Mouse (Mus musculus): ENCODE measurements around the gene Rarg. TPM values are rescaled to one million over a fixed set of nuclear protein-coding genes. Genes with fewer than 3 reads are reported as not detected.

The Rarg gene
- polyA plus RNA-seq, 1 experiment = 21.2 TPM

- Histone ChIP-seq H3K36me3 (ENCODE audit: control insufficient read depth, insufficient read depth, low read length) (no peaks in the 10 kb centered on the region), H3K4me1 (ENCODE audit: control insufficient read depth, insufficient read depth, low read length) (peaks cover 18% of the 10 kb centered on the region), H3K27me3 (replicated peaks; ENCODE audit: control insufficient read depth, insufficient read depth, low read length) (no peaks in the 10 kb centered on the region), H3K4me3 (ENCODE audit: insufficient read depth, low read depth, low read length) (no peak overlapping the region), H3K27ac (ENCODE audit: insufficient read depth, low read depth, low read length) (no peak overlapping the region)
- no peak for DNase-seq
- WGBS = 53% methylated on average over 7 of the region's 7 CpGs
- TF ChIP-seq POLR2A (IDR thresholded peaks at IDR 0.05; ENCODE audit: low read depth, low read length) (no peak), CTCF (conservative IDR thresholded peaks at IDR 0.05; ENCODE audit: insufficient read depth, insufficient read length, low read depth, low read length) (no peak)
Observed at GRCm38 (mm10) chr15:102191699-102192098, 65.6 kb downstream of the Rarg start.

DNA sequence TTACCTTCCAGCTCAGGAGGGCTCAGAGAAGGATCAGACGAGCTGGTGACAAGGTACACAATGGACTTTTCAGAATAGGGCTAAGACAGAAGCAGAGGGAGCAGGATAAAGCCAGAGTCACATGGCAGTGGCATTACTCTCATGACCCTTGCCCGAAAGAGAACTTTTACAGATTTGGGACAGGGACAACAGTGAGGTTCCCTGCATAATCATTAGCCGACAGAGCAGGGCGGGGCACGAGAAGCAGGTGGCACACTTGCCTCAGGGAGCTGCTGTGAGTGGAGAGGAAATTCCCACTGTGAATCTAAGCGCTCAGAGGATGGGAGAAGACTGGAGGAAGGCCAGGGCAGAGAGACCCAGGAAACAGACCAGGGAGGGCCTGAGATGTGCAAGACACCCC, 68.4 kb downstream of the Rarg start:
- Histone ChIP-seq H3K27me3 (replicated peaks; ENCODE audit: control insufficient read depth, insufficient read depth, low read length) (no peaks in the 10 kb centered on the region), H3K4me3 (ENCODE audit: insufficient read depth, low read depth, low read length) (peak overlapping the region; percentile 34), H3K27ac (ENCODE audit: insufficient read depth, low read depth, low read length) (peak overlapping the region; percentile 43; the same call in 1 of the 2 replicates), H3K4me1 (ENCODE audit: control insufficient read depth, insufficient read depth, low read length) (peaks cover 8% of the 10 kb centered on the region), H3K36me3 (ENCODE audit: control insufficient read depth, insufficient read depth, low read length) (no peaks in the 10 kb centered on the region; the same call in 1 of the 2 replicates)
- no peak for TF ChIP-seq CTCF (conservative IDR thresholded peaks at IDR 0.05; ENCODE audit: insufficient read depth, insufficient read length, low read depth, low read length)
- no peak for TF ChIP-seq POLR2A (IDR thresholded peaks at IDR 0.05; ENCODE audit: low read depth, low read length)
- WGBS = 50% methylated on average over 6 of the region's 6 CpGs
- DNase-seq = peak; percentile 90

DNA sequence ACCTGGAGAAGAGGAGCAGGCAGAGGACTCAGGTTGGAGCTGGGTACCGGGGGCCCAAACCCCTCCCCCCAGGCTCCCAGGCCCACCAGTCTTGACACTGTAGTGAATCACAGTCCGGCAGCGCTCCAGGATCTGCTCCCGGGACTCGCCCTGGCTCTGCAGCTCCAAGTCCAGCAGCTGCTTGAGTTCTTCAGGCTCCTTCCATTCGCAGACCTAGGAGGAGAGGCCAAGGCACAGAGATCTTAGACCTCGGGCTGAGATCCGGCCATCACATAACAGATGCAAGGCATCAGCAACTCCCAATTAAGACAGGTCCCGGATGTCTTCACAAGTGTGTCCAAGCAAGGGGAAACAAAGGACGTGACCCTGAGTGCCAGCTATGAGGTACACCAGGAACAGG, 69.2 kb downstream of the Rarg start:
- TF ChIP-seq CTCF (conservative IDR thresholded peaks at IDR 0.05; ENCODE audit: insufficient read depth, insufficient read length, low read depth, low read length) (no peak), POLR2A (IDR thresholded peaks at IDR 0.05; ENCODE audit: low read depth, low read length) (no peak)
- H3K36me3 ChIP-seq (ENCODE audit: control insufficient read depth, insufficient read depth, low read length) = no peaks in the 10 kb centered on the region; the same call in 1 of the 2 replicates
- DNase-seq = no peak
- H3K4me1 ChIP-seq (ENCODE audit: control insufficient read depth, insufficient read depth, low read length) = peaks cover 7% of the 10 kb centered on the region
- H3K4me3 ChIP-seq (ENCODE audit: insufficient read depth, low read depth, low read length) = peak overlapping the region; percentile 34
- H3K27ac ChIP-seq (ENCODE audit: insufficient read depth, low read depth, low read length) = peak overlapping the region; percentile 43; the same call in 1 of the 2 replicates
- WGBS = 64% methylated on average over 10 of the region's 10 CpGs
- H3K27me3 ChIP-seq (replicated peaks; ENCODE audit: control insufficient read depth, insufficient read depth, low read length) = no peaks in the 10 kb centered on the region

DNA sequence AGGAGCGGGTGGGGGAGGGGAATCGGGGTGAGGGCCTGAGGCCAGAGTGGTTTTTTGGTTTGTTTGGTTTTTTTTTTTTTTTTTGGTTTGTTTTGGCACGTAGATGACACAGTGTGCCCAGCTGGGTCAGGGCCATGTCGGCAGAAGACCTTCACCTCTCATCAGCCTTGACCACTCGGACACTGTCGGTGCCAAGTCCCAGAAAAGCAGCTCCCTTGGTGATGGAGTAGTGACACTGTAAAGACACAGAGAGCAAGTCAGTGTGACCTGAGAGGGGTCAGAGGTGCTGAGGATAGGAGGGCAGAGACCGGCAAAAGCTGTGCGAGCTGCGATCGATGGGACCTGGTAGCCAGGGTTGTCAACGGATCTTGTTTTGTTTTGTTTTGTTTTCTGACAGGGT, 71.1 kb downstream of the Rarg start:
- no peak overlapping the region for H3K27ac ChIP-seq (ENCODE audit: insufficient read depth, low read depth, low read length)
- 66% methylated on average over 11 of the region's 11 CpGs for WGBS

More for the DNA sequence above, 71.1 kb downstream of the Rarg start:
- DNase-seq = peak; percentile 70
- H3K4me3 ChIP-seq (ENCODE audit: insufficient read depth, low read depth, low read length) = no peak overlapping the region
- TF ChIP-seq POLR2A (IDR thresholded peaks at IDR 0.05; ENCODE audit: low read depth, low read length) (no peak), CTCF (conservative IDR thresholded peaks at IDR 0.05; ENCODE audit: insufficient read depth, insufficient read length, low read depth, low read length) (no peak)
- H3K36me3 ChIP-seq (ENCODE audit: control insufficient read depth, insufficient read depth, low read length) = no peaks in the 10 kb centered on the region; the same call in 1 of the 2 replicates
- peaks cover 3% of the 10 kb centered on the region; the same call in 1 of the 2 replicates for H3K4me1 ChIP-seq (ENCODE audit: control insufficient read depth, insufficient read depth, low read length)
- H3K27me3 ChIP-seq (replicated peaks; ENCODE audit: control insufficient read depth, insufficient read depth, low read length) = no peaks in the 10 kb centered on the region

Other genes starting within 250 kb of the Rarg start
- gene Krt18, start 229.3 kb downstream of the Rarg start, polyA plus RNA-seq (2012; rRNA removed) = 20.7 and 25.0 TPM in 2 replicates
- gene Eif4b, start 183.7 kb downstream of the Rarg start, polyA plus RNA-seq (2012; rRNA removed) = 92.1 and 124 TPM in 2 replicates
- 124 and 143 TPM in 2 replicates for gene Tns2, start 157.1 kb downstream of the Rarg start, polyA plus RNA-seq (2012; rRNA removed)
- gene Spryd3, start 121.3 kb downstream of the Rarg start, polyA plus RNA-seq (2012; rRNA removed) = 29.7 and 30.1 TPM in 2 replicates
- gene Igfbp6, start 113.2 kb downstream of the Rarg start, polyA plus RNA-seq (2012; rRNA removed) = 18.5 and 26.8 TPM in 2 replicates
- gene Soat2, start 107.0 kb downstream of the Rarg start, polyA plus RNA-seq (2012; rRNA removed) = 1.1 and 1.2 TPM in 2 replicates
- 29.1 and 30.3 TPM in 2 replicates for gene Zfp740, start 54.3 kb downstream of the Rarg start, polyA plus RNA-seq (2012; rRNA removed)
- gene Csad, start 52.8 kb downstream of the Rarg start, polyA plus RNA-seq (2012; rRNA removed) = 216 and 255 TPM in 2 replicates
- gene Itgb7, start 25.6 kb downstream of the Rarg start, polyA plus RNA-seq (2012; rRNA removed) = 2.7 and 11.1 TPM in 2 replicates
- gene Gm9918, start 13.0 kb upstream of the Rarg start, polyA plus RNA-seq (2012; rRNA removed) = 0.41 TPM in 2 replicates
- 66.5 and 72.1 TPM in 2 replicates for gene Mfsd5, start 21.9 kb upstream of the Rarg start, polyA plus RNA-seq (2012; rRNA removed)
- gene Espl1, start 38.7 kb upstream of the Rarg start, polyA plus RNA-seq (2012; rRNA removed) = 0.45 and 0.53 TPM in 2 replicates
- gene Pfdn5, start 68.6 kb upstream of the Rarg start, polyA plus RNA-seq (2012; rRNA removed) = 141 and 206 TPM in 2 replicates
- gene Myg1, start 74.2 kb upstream of the Rarg start, polyA plus RNA-seq (2012; rRNA removed) = 70.0 and 72.6 TPM in 2 replicates
- gene Aaas, start 93.3 kb upstream of the Rarg start, polyA plus RNA-seq (2012; rRNA removed) = 31.1 and 38.1 TPM in 2 replicates
- gene Sp7, start 109.7 kb upstream of the Rarg start, polyA plus RNA-seq (2012; rRNA removed) = 0.05 and 0.06 TPM in 2 replicates
- 15.7 and 17.6 TPM in 2 replicates for gene Sp1, start 148.6 kb upstream of the Rarg start, polyA plus RNA-seq (2012; rRNA removed)
- gene Amhr2, start 187.8 kb upstream of the Rarg start, polyA plus RNA-seq (2012; rRNA removed) = 0.67 and 1.4 TPM in 2 replicates
- 181 and 204 TPM in 2 replicates for gene Prr13, start 201.5 kb upstream of the Rarg start, polyA plus RNA-seq (2012; rRNA removed)
- gene Pcbp2, start 213.0 kb upstream of the Rarg start, polyA plus RNA-seq (2012; rRNA removed) = 572 and 616 TPM in 2 replicates
- not detected in 2 replicates for gene Gm10337, start 246.2 kb upstream of the Rarg start, polyA plus RNA-seq (2012; rRNA removed)

Data from kidney, adult 2 months (tissue).